Mouse (Mus musculus): ENCODE results near the gene Serpina3k. TPM values are rescaled to one million over a fixed set of nuclear protein-coding genes. Genes with fewer than 3 reads are reported as not detected.
"Not testable (repeated sequence)": the region's sequence is repeated elsewhere in the genome, so short reads cannot be mapped to it uniquely, and the experiment has no call there.

The Serpina3k gene
- polyA plus RNA-seq, 1 experiment from 2014 or later, result not detected

- Histone ChIP-seq H3K27ac (no peak overlapping the region), H3K9me3 (no peaks in the 10 kb centered on the region), H3K4me1 (no peaks in the 10 kb centered on the region), H3K36me3 (no peaks in the 10 kb centered on the region), H3K4me3 (no peak overlapping the region), H3K4me2 (replicated peaks) (no peak overlapping the region), H3K9ac (no peak overlapping the region), H3K27me3 (replicated peaks) (no peaks in the 10 kb centered on the region)
- no peak for ATAC-seq (ENCODE audit: low FRiP score, low read depth)
- WGBS, result 83% methylated on average over 2 of the region's 2 CpGs
Measured at GRCm38 (mm10) chr12:104347091-104347490, 8.8 kb downstream of the Serpina3k start.

- not testable (repeated sequence) for H3K4me3 ChIP-seq; H3K4me1 ChIP-seq; ATAC-seq (ENCODE audit: low FRiP score, low read depth); H3K36me3 ChIP-seq; H3K9me3 ChIP-seq; H3K27me3 ChIP-seq (replicated peaks); H3K9ac ChIP-seq; H3K27ac ChIP-seq; H3K4me2 ChIP-seq (replicated peaks)
- WGBS, result 45% methylated on average over 3 of the region's 3 CpGs
Measured at GRCm38 (mm10) chr12:104351812-104352211, 13.5 kb downstream of the Serpina3k start.

GRCm38 (mm10) chr12:104356006-104356405, 17.7 kb downstream of the Serpina3k start:
- Histone ChIP-seq H3K36me3 (no peaks in the 10 kb centered on the region), H3K27ac (no peak overlapping the region), H3K4me2 (replicated peaks) (no peak overlapping the region), H3K27me3 (replicated peaks) (no peaks in the 10 kb centered on the region), H3K4me1 (no peaks in the 10 kb centered on the region), H3K9ac (no peak overlapping the region), H3K9me3 (no peaks in the 10 kb centered on the region), H3K4me3 (no peak overlapping the region)
- WGBS, result 84% methylated on average over 3 of the region's 3 CpGs
- no peak for ATAC-seq (ENCODE audit: low FRiP score, low read depth)

- Histone ChIP-seq H3K4me1 (no peaks in the 10 kb centered on the region), H3K27ac (no peak overlapping the region), H3K4me3 (no peak overlapping the region), H3K9ac (no peak overlapping the region), H3K4me2 (replicated peaks) (no peak overlapping the region), H3K27me3 (replicated peaks) (no peaks in the 10 kb centered on the region), H3K9me3 (no peaks in the 10 kb centered on the region), H3K36me3 (no peaks in the 10 kb centered on the region)
- no peak for ATAC-seq (ENCODE audit: low FRiP score, low read depth)
- WGBS, result 89% methylated on average over 3 of the region's 3 CpGs
Measured at GRCm38 (mm10) chr12:104369986-104370385, 31.7 kb downstream of the Serpina3k start.

- H3K9me3 ChIP-seq; H3K27me3 ChIP-seq (replicated peaks); H3K4me2 ChIP-seq (replicated peaks); H3K4me3 ChIP-seq; ATAC-seq (ENCODE audit: low FRiP score, low read depth); H3K9ac ChIP-seq; H3K27ac ChIP-seq; H3K36me3 ChIP-seq; H3K4me1 ChIP-seq: not testable (repeated sequence)
- WGBS, result 78% methylated on average over 5 of the region's 5 CpGs
Measured at GRCm38 (mm10) chr12:104377179-104377578, 38.9 kb downstream of the Serpina3k start.

GRCm38 (mm10) chr12:104378351-104378750, 40.1 kb downstream of the Serpina3k start:
- not testable (repeated sequence) for H3K9me3 ChIP-seq; H3K9ac ChIP-seq; H3K36me3 ChIP-seq; H3K4me1 ChIP-seq; H3K27me3 ChIP-seq (replicated peaks); H3K4me3 ChIP-seq; H3K4me2 ChIP-seq (replicated peaks); ATAC-seq (ENCODE audit: low FRiP score, low read depth); H3K27ac ChIP-seq
- WGBS, result 78% methylated on average over 2 of the region's 2 CpGs

GRCm38 (mm10) chr12:104378815-104379214, 40.5 kb downstream of the Serpina3k start:
- H3K36me3 ChIP-seq; H3K27me3 ChIP-seq (replicated peaks); H3K9me3 ChIP-seq; H3K4me2 ChIP-seq (replicated peaks); H3K4me1 ChIP-seq; H3K9ac ChIP-seq; H3K27ac ChIP-seq; ATAC-seq (ENCODE audit: low FRiP score, low read depth); H3K4me3 ChIP-seq: not testable (repeated sequence)
- WGBS, result 45% methylated on average over 5 of the region's 5 CpGs

GRCm38 (mm10) chr12:104379856-104380255, 41.6 kb downstream of the Serpina3k start:
- H3K36me3 ChIP-seq, result no peaks in the 10 kb centered on the region
- H3K9ac ChIP-seq, result no peak overlapping the region
- 94% methylated on average over 11 of the region's 11 CpGs for WGBS
- no peaks in the 10 kb centered on the region for H3K27me3 ChIP-seq (replicated peaks)
- no peak for ATAC-seq (ENCODE audit: low FRiP score, low read depth)
- no peak overlapping the region for H3K4me2 ChIP-seq (replicated peaks)
- no peak overlapping the region for H3K4me3 ChIP-seq
- H3K4me1 ChIP-seq, result no peaks in the 10 kb centered on the region
- H3K27ac ChIP-seq, result no peak overlapping the region
- H3K9me3 ChIP-seq, result no peaks in the 10 kb centered on the region

- not testable (repeated sequence) for H3K9me3 ChIP-seq; H3K4me3 ChIP-seq; H3K36me3 ChIP-seq; H3K4me2 ChIP-seq (replicated peaks); H3K9ac ChIP-seq; H3K27ac ChIP-seq; H3K27me3 ChIP-seq (replicated peaks); ATAC-seq (ENCODE audit: low FRiP score, low read depth); H3K4me1 ChIP-seq
- 93% methylated on average over 8 of the region's 8 CpGs for WGBS
Measured at GRCm38 (mm10) chr12:104381071-104381604, 42.9 kb downstream of the Serpina3k start.

GRCm38 (mm10) chr12:104385987-104386386, 47.7 kb downstream of the Serpina3k start:
- not testable (repeated sequence) for H3K36me3 ChIP-seq; H3K27me3 ChIP-seq (replicated peaks); H3K4me1 ChIP-seq; ATAC-seq (ENCODE audit: low FRiP score, low read depth); H3K9ac ChIP-seq; H3K4me3 ChIP-seq; H3K27ac ChIP-seq; H3K9me3 ChIP-seq; H3K4me2 ChIP-seq (replicated peaks)

- WGBS, result 68% methylated on average over 2 of the region's 2 CpGs
- H3K27ac ChIP-seq, result not testable (repeated sequence)
Measured at GRCm38 (mm10) chr12:104386878-104387277, 48.6 kb downstream of the Serpina3k start.

GRCm38 (mm10) chr12:104388477-104388876, 50.2 kb downstream of the Serpina3k start:
- Histone ChIP-seq H3K9me3 (no peaks in the 10 kb centered on the region), H3K4me1 (no peaks in the 10 kb centered on the region), H3K4me3 (no peak overlapping the region), H3K9ac (no peak overlapping the region), H3K27me3 (replicated peaks) (no peaks in the 10 kb centered on the region), H3K36me3 (no peaks in the 10 kb centered on the region), H3K27ac (no peak overlapping the region), H3K4me2 (replicated peaks) (no peak overlapping the region)
- ATAC-seq (ENCODE audit: low FRiP score, low read depth), result no peak

More at GRCm38 (mm10) chr12:104386878-104387277, 48.6 kb downstream of the Serpina3k start:
- not testable (repeated sequence) for H3K4me3 ChIP-seq; H3K9me3 ChIP-seq; H3K27me3 ChIP-seq (replicated peaks); H3K4me2 ChIP-seq (replicated peaks); ATAC-seq (ENCODE audit: low FRiP score, low read depth); H3K4me1 ChIP-seq; H3K36me3 ChIP-seq; H3K9ac ChIP-seq

- not testable (repeated sequence) for H3K4me3 ChIP-seq; ATAC-seq (ENCODE audit: low FRiP score, low read depth); H3K36me3 ChIP-seq; H3K9me3 ChIP-seq; H3K27ac ChIP-seq; H3K9ac ChIP-seq; H3K4me2 ChIP-seq (replicated peaks); H3K4me1 ChIP-seq; H3K27me3 ChIP-seq (replicated peaks)
- 70% methylated on average over 2 of the region's 2 CpGs for WGBS
Measured at GRCm38 (mm10) chr12:104391057-104391456, 52.8 kb downstream of the Serpina3k start.
